Mouse (Mus musculus) spleen, adult 2 months (tissue): ENCODE measurements around the gene Smim4. TPM values are rescaled to one million over a fixed set of nuclear protein-coding genes. Genes with fewer than 3 reads are reported as not detected.

ENCODE experiments used
- DNase-seq, 2 experiments: peaks; one replicate each; pipeline versions ENCODE4 v3.0.0 to v3.0.0-alpha.2; 2012 to 2021; ENCODE audit warnings: low spot score in 2 of 2, low read depth in 1 of 2
- H3K27ac ChIP-seq: fragments of 200-500 bp; 2 replicates; pipeline ENCODE4 v1.5.1; 2012; ENCODE audit warnings: low read length, inconsistent platforms; ENCODE audit not compliant: insufficient read depth
- H3K27me3 ChIP-seq: fragments of 200-500 bp; 2 replicates; pipeline ENCODE4 v1.6.1; 2012; ENCODE audit warnings: mild to moderate bottlenecking, moderate library complexity, low read length, inconsistent platforms; ENCODE audit not compliant: control insufficient read depth, insufficient read depth
- H3K36me3 ChIP-seq: fragments of 200-500 bp; 2 replicates; pipeline ENCODE4 v1.6.1; 2012; ENCODE audit warnings: mild to moderate bottlenecking, low read length, inconsistent platforms; ENCODE audit not compliant: control insufficient read depth, insufficient read depth
- H3K4me1 ChIP-seq: fragments of 200-500 bp; 2 replicates; pipeline ENCODE4 v1.6.1; 2011; ENCODE audit warnings: inconsistent platforms; ENCODE audit not compliant: control insufficient read depth, insufficient read depth, insufficient read length
- H3K4me3 ChIP-seq: fragments of 200-500 bp; 2 replicates; pipeline ENCODE4 v1.5.1; 2011; ENCODE audit warnings: mild to moderate bottlenecking, inconsistent platforms; ENCODE audit not compliant: insufficient read depth, insufficient read length; ENCODE audit errors: extremely low read depth
- CTCF ChIP-seq: fragments of 200-500 bp; IDR thresholded peaks from 2 replicates; pipeline ENCODE4 v1.5.1; 2011; ENCODE audit warnings: mild to moderate bottlenecking, inconsistent platforms; ENCODE audit not compliant: insufficient read depth, insufficient read length, insufficient replicate concordance; ENCODE audit errors: extremely low read depth
- POLR2A ChIP-seq: fragments of 200-500 bp; IDR thresholded peaks from 2 replicates; pipeline ENCODE4 v1.6.1; 2011; ENCODE audit warnings: low read depth, low read length, inconsistent platforms
- WGBS: fragments of 180-500 bp; shearing (Covaris S2); methylation state at CpG from one replicate; pipeline ENCODE4 v1.1.7; 2018; 5-methylcytosine and 5-hydroxymethylcytosine counted together
- polyA plus RNA-seq: library from polyadenylated mRNA; depleted of rRNA; stranded (reverse); fragments of >200 nt; gene quantifications from 2 replicates; pipeline ENCODE4 v1.2.3, GENCODE M21; 2012; rRNA removed

Gene Smim4
- polyA plus RNA-seq, 1 experiment = 33.3 TPM

GRCm38 (mm10) chr14:31081147-31081546 is 47.6 kb downstream of the Smim4 start:
- H3K4me1 ChIP-seq = no peaks in the 10 kb centered on the region
- no peaks in the 10 kb centered on the region for H3K27me3 ChIP-seq
- no peak for DNase-seq
- H3K4me3 ChIP-seq = no peak overlapping the region
- no peak for TF ChIP-seq CTCF
- TF ChIP-seq POLR2A = no peak
- no peak overlapping the region for H3K27ac ChIP-seq
- H3K36me3 ChIP-seq = peaks cover 23% of the 10 kb centered on the region

GRCm38 (mm10) chr14:31079313-31080028 is 49.3 kb downstream of the Smim4 start:
- H3K27me3 ChIP-seq = no peaks in the 10 kb centered on the region

GRCm38 (mm10) chr14:31078597-31079208 is 50.1 kb downstream of the Smim4 start:
- Histone ChIP-seq H3K27me3 (no peaks in the 10 kb centered on the region), H3K27ac (no peak overlapping the region), H3K36me3 (peaks cover 26% of the 10 kb centered on the region), H3K4me3 (no peak overlapping the region), H3K4me1 (no peaks in the 10 kb centered on the region)
- 99% methylated on average over 3 of the region's 3 CpGs for WGBS
- TF ChIP-seq CTCF = no peak
- DNase-seq = no peak

More at GRCm38 (mm10) chr14:31079313-31080028, 49.3 kb downstream of the Smim4 start:
- TF ChIP-seq CTCF = no peak
- TF ChIP-seq POLR2A = no peak
- H3K27ac ChIP-seq = no peak overlapping the region
- 77% methylated on average over 3 of the region's 3 CpGs for WGBS
- no peak for DNase-seq
- peaks cover 26% of the 10 kb centered on the region for H3K36me3 ChIP-seq
- no peaks in the 10 kb centered on the region for H3K4me1 ChIP-seq
- no peak overlapping the region for H3K4me3 ChIP-seq

DNA sequence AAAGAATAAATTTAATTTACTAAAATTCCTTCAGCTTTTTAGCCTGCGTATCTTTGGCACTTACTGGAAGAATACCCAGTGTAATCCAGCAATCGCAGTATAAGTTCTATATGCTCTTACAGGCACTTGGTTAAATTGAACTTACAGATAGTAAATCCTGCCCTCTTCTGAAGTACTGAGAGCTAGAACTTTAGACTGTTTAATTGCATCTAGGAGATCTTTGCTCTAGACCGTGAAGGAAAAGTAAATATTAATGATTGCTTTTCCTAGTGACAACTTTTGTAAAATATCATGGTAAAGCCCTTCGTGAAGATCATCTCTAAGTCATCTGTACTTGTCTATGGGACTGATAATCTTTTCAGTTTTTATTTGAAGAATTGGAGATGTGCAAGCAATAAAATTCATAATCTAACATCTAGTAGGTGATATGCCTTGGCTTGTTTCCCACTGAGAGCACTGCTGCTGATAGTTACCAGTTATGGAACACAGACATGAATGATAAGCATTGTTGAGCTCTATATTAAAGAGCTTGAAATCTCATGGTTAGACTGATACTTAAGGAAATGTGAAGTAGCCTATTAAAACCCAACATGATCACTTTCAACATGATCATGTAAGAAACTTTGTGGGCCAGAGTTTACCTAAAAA is 59.5 kb downstream of the Smim4 start:
- WGBS = 95% methylated on average over 4 of the region's 4 CpGs
- Histone ChIP-seq H3K4me1 (no peaks in the 10 kb centered on the region), H3K4me3 (no peak overlapping the region), H3K27ac (no peak overlapping the region), H3K36me3 (peaks cover 13% of the 10 kb centered on the region), H3K27me3 (no peaks in the 10 kb centered on the region)
- no peak for TF ChIP-seq POLR2A
- no peak for TF ChIP-seq CTCF
- no peak for DNase-seq

- Histone ChIP-seq H3K27me3 (no peaks in the 10 kb centered on the region), H3K27ac (no peak overlapping the region), H3K4me3 (no peak overlapping the region), H3K36me3 (peaks cover 13% of the 10 kb centered on the region), H3K4me1 (no peaks in the 10 kb centered on the region)
- no peak for DNase-seq
- TF ChIP-seq POLR2A (no peak), CTCF (no peak)
- WGBS = 51% methylated on average over 1 of the region's 1 CpGs
Measured at GRCm38 (mm10) chr14:31062277-31062676, 66.5 kb downstream of the Smim4 start.

DNA sequence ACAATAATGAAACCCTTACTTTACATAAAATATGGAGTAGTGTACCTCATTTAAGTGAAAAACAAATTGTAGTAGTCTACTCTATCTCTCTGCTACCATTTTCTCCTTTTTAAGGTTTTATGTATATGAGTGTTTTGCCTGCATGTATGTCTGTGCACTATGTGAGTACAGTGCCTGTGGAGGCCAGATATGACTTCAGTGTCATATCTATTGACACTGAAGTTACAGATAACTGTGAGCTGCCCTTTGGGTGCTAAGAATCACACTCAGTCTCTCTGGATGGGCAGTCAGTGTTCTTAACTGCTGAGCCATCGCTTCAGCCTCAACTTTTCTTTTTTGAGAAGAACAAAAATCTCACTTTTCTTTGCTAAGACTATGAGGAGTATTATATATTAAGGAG is 82.9 kb downstream of the Smim4 start:
- H3K36me3 ChIP-seq = peaks cover 30% of the 10 kb centered on the region
- H3K27ac ChIP-seq = no peak overlapping the region
- 95% methylated on average over 1 of the region's 1 CpGs for WGBS
- no peak for TF ChIP-seq CTCF
- no peak for TF ChIP-seq POLR2A
- no peak overlapping the region for H3K4me3 ChIP-seq
- no peaks in the 10 kb centered on the region for H3K4me1 ChIP-seq
- no peaks in the 10 kb centered on the region for H3K27me3 ChIP-seq
- DNase-seq = no peak

GRCm38 (mm10) chr14:31045296-31045695 is 83.5 kb downstream of the Smim4 start:
- DNase-seq = no peak
- 93% methylated on average over 5 of the region's 5 CpGs for WGBS
- TF ChIP-seq POLR2A (no peak), CTCF (no peak)
- Histone ChIP-seq H3K36me3 (peaks cover 27% of the 10 kb centered on the region), H3K4me1 (no peaks in the 10 kb centered on the region), H3K27me3 (no peaks in the 10 kb centered on the region), H3K27ac (no peak overlapping the region), H3K4me3 (no peak overlapping the region)

Other genes with a start within 250 kb of the Smim4 start
- 4.9 and 7.3 TPM in 2 replicates for gene Mustn1, start 249.8 kb downstream of the Smim4 start, polyA plus RNA-seq
- gene Itih4, start 242.5 kb downstream of the Smim4 start, polyA plus RNA-seq = 0.50 and 1.2 TPM in 2 replicates
- 1.4 TPM in 2 replicates for gene Itih3, start 205.2 kb downstream of the Smim4 start, polyA plus RNA-seq
- 0.02 TPM in 1 of 2 replicates, not detected in the other for gene Itih1, start 185.7 kb downstream of the Smim4 start, polyA plus RNA-seq
- gene Nek4, start 177.6 kb downstream of the Smim4 start, polyA plus RNA-seq = 1.7 and 2.0 TPM in 2 replicates
- 5.4 and 7.4 TPM in 2 replicates for gene Glt8d1, start 127.6 kb downstream of the Smim4 start, polyA plus RNA-seq
- gene Spcs1, start 127.3 kb downstream of the Smim4 start, polyA plus RNA-seq = 49.4 and 50.8 TPM in 2 replicates
- gene Pbrm1, start 109.8 kb downstream of the Smim4 start, polyA plus RNA-seq = 9.2 and 14.4 TPM in 2 replicates
- gene Gnl3, start 109.8 kb downstream of the Smim4 start, polyA plus RNA-seq = 13.0 and 16.3 TPM in 2 replicates
- gene Nt5dc2, start 2.1 kb upstream of the Smim4 start, polyA plus RNA-seq = 30.3 and 46.4 TPM in 2 replicates
- 42.1 and 44.3 TPM in 2 replicates for gene Stab1, start 39.7 kb upstream of the Smim4 start, polyA plus RNA-seq
- 0.18 and 0.62 TPM in 2 replicates for gene Tnnc1, start 79.4 kb upstream of the Smim4 start, polyA plus RNA-seq
- 257 and 263 TPM in 2 replicates for gene Nisch, start 88.0 kb upstream of the Smim4 start, polyA plus RNA-seq
- gene Sema3g, start 88.9 kb upstream of the Smim4 start, polyA plus RNA-seq = 4.0 and 4.3 TPM in 2 replicates
- gene Phf7, start 122.4 kb upstream of the Smim4 start, polyA plus RNA-seq = 4.9 and 6.3 TPM in 2 replicates
- gene Bap1, start 122.5 kb upstream of the Smim4 start, polyA plus RNA-seq = 31.8 and 40.6 TPM in 2 replicates
- 0.29 and 0.30 TPM in 2 replicates for gene Dnah1, start 194.9 kb upstream of the Smim4 start, polyA plus RNA-seq
- gene Capn7, start 207.7 kb upstream of the Smim4 start, polyA plus RNA-seq = 7.8 and 9.0 TPM in 2 replicates